Mouse (Mus musculus) spleen, adult 12 weeks (tissue): Measurements from ENCODE around the gene Ap3b2.

ENCODE experiments used
- DNase-seq: peaks from one replicate; pipeline ENCODE4 v3.0.0; 2022; ENCODE audit warnings: low spot score

The Ap3b2 gene

DNA sequence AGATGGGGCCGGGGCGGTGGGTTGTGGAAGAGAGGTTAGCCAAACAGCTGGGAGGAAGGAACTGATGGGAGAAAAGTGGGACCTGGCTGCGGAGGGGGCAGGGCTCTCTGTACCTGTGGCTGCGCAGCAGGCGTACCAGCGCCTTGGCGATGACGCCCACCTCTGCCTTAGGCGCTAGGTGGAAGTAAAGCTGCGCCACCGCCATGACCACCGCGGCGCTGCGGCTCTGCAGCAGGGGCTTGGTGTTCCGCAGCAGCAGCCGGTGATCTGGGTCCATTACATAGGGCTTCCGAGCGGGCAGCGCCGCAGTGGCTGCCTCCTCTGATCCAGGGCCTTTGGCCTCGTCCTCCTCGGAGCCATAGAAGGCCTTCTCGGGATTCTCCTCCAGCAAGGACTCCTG is 16.9 kb downstream of the Ap3b2 start:
- DNase-seq, result no peak

DNA sequence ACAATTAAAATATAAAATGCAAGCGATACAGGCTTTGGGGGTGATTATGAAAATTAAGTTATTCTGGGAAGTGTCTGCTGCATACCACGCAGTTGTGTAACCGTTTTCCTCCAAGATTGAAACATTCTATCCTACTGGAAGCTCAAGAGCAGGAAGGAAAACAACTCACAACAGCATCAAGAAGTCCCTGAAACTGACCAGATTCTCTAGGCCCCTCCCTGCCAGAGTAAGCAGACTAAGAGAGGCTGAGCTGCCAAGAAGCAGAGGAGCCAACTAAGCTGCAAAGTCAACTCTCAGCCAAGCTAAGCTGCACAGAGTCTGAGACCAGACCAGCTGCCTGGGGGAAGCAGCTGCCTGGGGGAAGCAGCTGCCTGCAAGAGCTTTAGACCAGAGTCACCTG is 18.5 kb downstream of the Ap3b2 start:
- no peak for DNase-seq

DNA sequence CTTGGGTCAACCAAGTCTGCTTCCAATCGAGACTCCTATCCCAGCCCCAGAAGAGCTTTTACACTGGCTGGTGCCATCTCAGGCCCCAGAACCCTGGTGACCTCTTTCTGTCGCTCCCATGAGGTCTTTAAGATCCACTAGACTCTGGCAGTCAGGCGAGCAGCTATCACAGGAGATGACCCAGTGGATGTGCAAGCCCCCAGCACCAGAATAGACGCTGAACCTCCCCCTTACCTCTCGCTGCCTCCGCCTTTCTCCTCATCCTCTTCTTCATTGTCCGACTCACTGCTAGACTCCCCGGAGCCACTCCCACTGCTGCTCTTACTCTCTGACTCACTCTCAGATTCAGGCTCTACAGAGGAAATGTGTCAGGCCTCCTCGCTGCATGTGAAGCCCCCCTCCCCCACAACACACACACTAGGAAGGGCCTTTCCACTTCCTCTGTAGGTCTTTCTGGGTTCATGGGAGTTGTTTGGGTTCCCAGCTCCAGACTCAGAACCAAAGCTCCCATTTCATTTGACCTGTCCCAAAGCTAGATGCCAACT is 28.7 kb downstream of the Ap3b2 start:
- DNase-seq, result no peak

DNA sequence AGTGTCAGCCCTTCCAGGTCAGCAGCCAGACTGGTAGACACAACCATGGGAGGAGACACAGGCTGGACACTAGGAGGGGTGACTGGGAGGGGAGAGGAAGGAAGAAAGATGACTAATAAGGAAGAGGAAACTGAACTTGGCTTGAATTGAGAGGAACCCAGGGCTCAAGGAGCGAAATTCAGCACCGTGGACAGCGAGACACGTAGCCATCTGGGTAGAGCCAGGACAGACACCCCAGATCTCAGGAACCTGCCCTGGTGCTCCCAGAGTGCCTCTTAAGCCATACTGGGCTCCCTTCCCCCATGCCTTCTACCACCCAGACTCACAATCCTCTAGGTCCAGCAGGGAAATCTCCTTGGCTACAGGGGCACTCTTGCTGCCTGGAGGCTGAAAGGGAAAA is 29.6 kb downstream of the Ap3b2 start:
- no peak for DNase-seq

DNA sequence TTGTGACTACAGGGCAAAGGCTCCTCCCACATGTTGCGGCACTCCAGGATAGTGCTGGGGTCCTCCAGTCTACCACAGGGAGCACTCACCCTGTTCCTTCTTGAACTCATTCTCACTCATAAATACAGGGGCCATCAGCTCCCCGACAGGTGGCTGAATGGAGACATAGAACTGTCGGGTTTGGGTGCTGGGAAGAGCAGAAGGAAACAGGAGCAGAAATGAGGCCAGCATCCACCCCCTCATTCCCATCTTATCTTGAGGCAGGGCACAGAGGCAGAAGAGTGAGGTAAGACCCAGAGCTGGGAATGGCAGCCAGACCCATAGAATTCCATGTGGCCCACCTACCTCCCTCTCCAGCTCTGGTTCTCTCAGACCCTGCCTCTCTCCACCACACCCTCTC is 30.9 kb downstream of the Ap3b2 start:
- DNase-seq, result no peak

DNA sequence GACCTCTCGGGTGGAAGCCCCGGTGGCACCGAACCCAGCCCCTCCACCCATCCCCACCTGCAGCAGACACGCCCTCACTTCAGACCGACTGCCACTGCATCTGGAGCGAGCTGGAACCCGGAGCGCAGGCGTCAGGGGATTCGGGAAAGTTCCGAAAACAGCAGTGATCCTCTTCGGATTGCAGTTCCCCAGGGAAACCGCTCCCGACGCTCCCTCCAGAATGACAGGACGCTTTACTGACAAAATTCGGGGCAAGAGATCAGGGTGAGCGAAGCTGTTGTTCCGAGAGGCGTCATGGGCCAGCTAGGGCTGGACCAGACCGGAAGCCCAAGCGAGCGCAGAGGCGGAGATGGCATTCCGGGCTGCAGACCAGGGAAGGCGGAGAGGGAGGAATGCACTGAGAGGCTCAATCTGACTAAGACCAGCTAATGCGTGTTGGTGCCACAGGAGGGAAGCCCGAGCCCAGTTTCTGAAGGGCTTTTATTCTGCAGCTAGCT is 38.5 kb downstream of the Ap3b2 start, which contains the start of gene Cpeb1:
TSS of gene Cpeb1 (minus strand) at position 311 of the 497 bp plus-strand sequence.
- DNase-seq, result no peak

DNA sequence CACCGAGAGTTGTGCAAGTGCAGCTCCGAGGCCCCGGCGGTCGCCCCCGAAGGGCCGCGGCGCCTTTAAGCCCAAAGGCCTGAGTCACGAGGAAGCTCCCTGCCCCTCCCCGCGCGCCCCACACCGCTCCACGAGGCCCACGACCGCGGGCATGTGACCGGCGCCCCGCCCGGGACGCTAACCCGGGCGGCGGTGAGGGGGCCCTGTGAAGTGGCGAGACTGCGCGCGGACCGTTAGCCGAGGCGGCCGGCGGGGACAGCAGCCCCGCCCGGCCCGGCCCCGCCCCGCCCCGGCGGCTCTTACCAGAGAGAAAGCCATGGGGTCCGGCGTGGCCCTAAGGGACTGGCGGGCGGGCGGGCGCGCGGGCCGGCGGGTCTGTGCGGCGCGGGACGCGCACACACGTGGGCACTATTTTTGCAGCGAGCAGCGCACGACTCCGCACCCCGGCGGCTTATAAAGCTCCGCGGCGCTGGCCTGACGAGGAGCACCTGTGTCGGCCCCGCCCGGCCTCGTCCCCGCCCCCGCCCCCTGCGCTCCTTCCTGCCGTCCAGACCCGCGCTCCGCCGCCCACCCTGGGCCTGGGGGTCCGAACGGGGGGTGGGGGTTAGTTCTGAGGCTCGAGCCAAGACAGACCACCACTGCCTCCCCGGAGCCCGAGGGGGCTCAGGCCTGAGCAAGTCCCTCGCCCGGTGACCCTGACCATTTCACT is 39.2 kb downstream of the Ap3b2 start:
- DNase-seq, result no peak

DNA sequence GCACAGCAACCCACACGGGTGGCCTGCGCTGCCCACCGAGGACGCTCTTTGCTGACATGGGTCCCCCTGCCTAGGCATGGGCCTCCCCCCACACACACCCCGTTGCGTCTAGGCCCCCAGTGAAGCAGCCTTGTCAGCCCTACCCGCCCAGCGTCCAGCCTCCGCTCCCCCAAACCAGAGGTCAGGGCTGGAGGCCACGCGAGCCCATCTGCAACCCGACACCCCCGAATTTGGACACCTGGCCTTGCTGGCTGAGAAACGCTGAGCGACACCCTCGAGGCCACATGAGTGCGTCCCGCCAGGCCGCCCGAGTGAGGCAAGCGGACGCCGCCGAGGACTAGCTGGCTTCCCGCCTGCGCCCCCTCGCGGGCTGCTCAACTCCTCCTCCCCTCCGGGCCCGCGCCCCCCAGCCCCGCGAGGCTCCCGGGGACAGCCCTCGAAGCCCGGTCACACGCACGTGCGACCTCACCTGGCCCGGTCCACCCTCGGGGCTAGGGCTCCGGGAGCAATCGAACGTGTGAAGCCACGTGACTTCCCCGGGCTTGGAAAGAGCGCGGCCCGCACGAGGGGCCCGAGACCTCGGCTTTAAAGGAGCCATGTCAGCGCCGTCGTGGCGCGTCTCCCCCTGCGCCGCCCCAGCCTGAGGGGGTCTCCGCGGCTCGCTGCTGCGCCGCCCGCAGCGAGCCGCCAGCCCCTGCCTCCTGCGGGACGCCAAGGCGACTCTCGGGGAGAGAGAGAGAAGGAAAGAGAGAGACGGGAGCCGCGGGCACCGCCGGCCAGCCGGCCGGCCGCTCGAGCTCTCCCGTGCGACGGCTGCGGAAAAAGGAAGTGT is 40.1 kb downstream of the Ap3b2 start:
- DNase-seq, result no peak

DNA sequence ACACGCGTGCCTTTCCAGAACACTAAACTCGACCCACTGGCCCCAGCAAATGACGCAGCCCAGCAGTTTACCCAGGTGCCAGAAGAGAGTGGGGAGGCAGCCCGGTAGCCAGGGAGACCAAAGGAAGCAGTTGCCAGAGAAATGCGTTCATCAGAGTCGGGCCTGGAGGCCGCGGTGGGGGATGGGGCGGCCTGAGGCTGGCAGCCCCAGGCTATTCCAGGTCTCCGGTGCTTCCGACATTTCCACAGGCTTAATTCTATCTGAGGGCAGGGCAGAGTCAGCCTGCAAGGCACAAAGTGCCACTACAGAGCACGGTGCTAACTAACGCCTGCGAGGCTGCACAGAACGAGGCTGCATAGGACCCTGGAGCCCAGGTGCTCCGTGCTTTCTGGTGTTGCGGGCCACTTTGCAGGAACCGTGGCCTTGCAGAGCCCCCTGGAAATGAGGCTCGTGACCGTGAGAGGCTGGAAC is 40.7 kb downstream of the Ap3b2 start:
- no peak for DNase-seq
